Mouse (Mus musculus): Measurements from ENCODE around the gene Tmem163. TPM values are rescaled to one million over a fixed set of nuclear protein-coding genes. Genes with fewer than 3 reads are reported as not detected.

Tmem163 gene
- polyA plus RNA-seq, 1 experiment from 2014 or later = 64.0 TPM

- ATAC-seq (ENCODE audit: low FRiP score, low TSS enrichment) = no peak
- 80% methylated on average over 3 of the region's 3 CpGs for WGBS
Observed at GRCm38 (mm10) chr1:127573186-127573585, 106.2 kb downstream of the Tmem163 start.

GRCm38 (mm10) chr1:127568641-127569040 lies 110.7 kb downstream of the Tmem163 start:
- no peak overlapping the region for H3K9ac ChIP-seq (replicated peaks; ENCODE audit: low read length)
- 80% methylated on average over 3 of the region's 3 CpGs for WGBS
- no peak for ATAC-seq (ENCODE audit: low FRiP score, low TSS enrichment)

More at GRCm38 (mm10) chr1:127573186-127573585, 106.2 kb downstream of the Tmem163 start:
- peaks cover 16% of the 10 kb centered on the region for H3K4me1 ChIP-seq (ENCODE audit: control insufficient read depth, insufficient read depth, low read length)
- DNase-seq = no peak
- no peak overlapping the region for H3K27ac ChIP-seq (replicated peaks; ENCODE audit: low read depth, low read length)
- no peak overlapping the region for H3K4me2 ChIP-seq (ENCODE audit: low read length)
- H3K27me3 ChIP-seq (ENCODE audit: control insufficient read depth, insufficient read depth, low read length) = no peaks in the 10 kb centered on the region
- H3K36me3 ChIP-seq (ENCODE audit: control insufficient read depth, insufficient read depth, low read length) = no peaks in the 10 kb centered on the region
- H3K4me3 ChIP-seq (replicated peaks; ENCODE audit: low read depth, low read length) = no peak overlapping the region
- no peak overlapping the region for H3K9ac ChIP-seq (replicated peaks; ENCODE audit: low read length)
- no peaks in the 10 kb centered on the region for H3K9me3 ChIP-seq (ENCODE audit: control insufficient read depth, low read length)

GRCm38 (mm10) chr1:127556486-127556845 lies 122.9 kb downstream of the Tmem163 start:
- 25% methylated on average over 2 of the region's 2 CpGs for WGBS
- Histone ChIP-seq H3K36me3 (ENCODE audit: control insufficient read depth, insufficient read depth, low read length) (no peaks in the 10 kb centered on the region), H3K4me2 (ENCODE audit: low read length) (no peak overlapping the region), H3K4me3 (replicated peaks; ENCODE audit: low read depth, low read length) (no peak overlapping the region), H3K9me3 (ENCODE audit: control insufficient read depth, low read length) (no peaks in the 10 kb centered on the region), H3K27ac (replicated peaks; ENCODE audit: low read depth, low read length) (peak overlapping the region; percentile 72), H3K9ac (replicated peaks; ENCODE audit: low read length) (no peak overlapping the region), H3K27me3 (ENCODE audit: control insufficient read depth, insufficient read depth, low read length) (no peaks in the 10 kb centered on the region), H3K4me1 (ENCODE audit: control insufficient read depth, insufficient read depth, low read length) (no peaks in the 10 kb centered on the region)
- DNase-seq (no peak), ATAC-seq (ENCODE audit: low FRiP score, low TSS enrichment) (no peak; the same call in 1 of the 2 replicates)

More at GRCm38 (mm10) chr1:127568641-127569040, 110.7 kb downstream of the Tmem163 start:
- no peak for DNase-seq
- no peak overlapping the region for H3K4me3 ChIP-seq (replicated peaks; ENCODE audit: low read depth, low read length)
- H3K9me3 ChIP-seq (ENCODE audit: control insufficient read depth, low read length) = no peaks in the 10 kb centered on the region
- no peak overlapping the region for H3K27ac ChIP-seq (replicated peaks; ENCODE audit: low read depth, low read length)
- no peak overlapping the region for H3K4me2 ChIP-seq (ENCODE audit: low read length)
- H3K36me3 ChIP-seq (ENCODE audit: control insufficient read depth, insufficient read depth, low read length) = no peaks in the 10 kb centered on the region
- no peaks in the 10 kb centered on the region for H3K4me1 ChIP-seq (ENCODE audit: control insufficient read depth, insufficient read depth, low read length)
- H3K27me3 ChIP-seq (ENCODE audit: control insufficient read depth, insufficient read depth, low read length) = no peaks in the 10 kb centered on the region

- WGBS = 31% methylated on average over 6 of the region's 6 CpGs
- Histone ChIP-seq H3K27ac (replicated peaks; ENCODE audit: low read depth, low read length) (peak overlapping the region; percentile 72), H3K4me1 (ENCODE audit: control insufficient read depth, insufficient read depth, low read length) (no peaks in the 10 kb centered on the region), H3K36me3 (ENCODE audit: control insufficient read depth, insufficient read depth, low read length) (peaks cover 4% of the 10 kb centered on the region; the same call in 1 of the 2 replicates), H3K27me3 (ENCODE audit: control insufficient read depth, insufficient read depth, low read length) (no peaks in the 10 kb centered on the region), H3K9me3 (ENCODE audit: control insufficient read depth, low read length) (no peaks in the 10 kb centered on the region), H3K9ac (replicated peaks; ENCODE audit: low read length) (no peak overlapping the region), H3K4me2 (ENCODE audit: low read length) (no peak overlapping the region), H3K4me3 (replicated peaks; ENCODE audit: low read depth, low read length) (no peak overlapping the region)
- DNase-seq (peak; percentile 67), ATAC-seq (ENCODE audit: low FRiP score, low TSS enrichment) (peak; percentile 82; the same call in 1 of the 2 replicates)
Observed at GRCm38 (mm10) chr1:127555822-127556485, 123.4 kb downstream of the Tmem163 start.

GRCm38 (mm10) chr1:127548078-127548477 lies 131.3 kb downstream of the Tmem163 start:
- no peaks in the 10 kb centered on the region for H3K9me3 ChIP-seq (ENCODE audit: control insufficient read depth, low read length)
- no peaks in the 10 kb centered on the region for H3K4me1 ChIP-seq (ENCODE audit: control insufficient read depth, insufficient read depth, low read length)
- DNase-seq = peak; percentile 39
- no peak overlapping the region for H3K27ac ChIP-seq (replicated peaks; ENCODE audit: low read depth, low read length)
- no peak overlapping the region for H3K9ac ChIP-seq (replicated peaks; ENCODE audit: low read length)
- no peak overlapping the region for H3K4me3 ChIP-seq (replicated peaks; ENCODE audit: low read depth, low read length)
- 20% methylated on average over 4 of the region's 4 CpGs for WGBS
- no peaks in the 10 kb centered on the region for H3K27me3 ChIP-seq (ENCODE audit: control insufficient read depth, insufficient read depth, low read length)
- ATAC-seq (ENCODE audit: low FRiP score, low TSS enrichment) = peak; percentile 64
- H3K36me3 ChIP-seq (ENCODE audit: control insufficient read depth, insufficient read depth, low read length) = peaks cover 4% of the 10 kb centered on the region; the same call in 1 of the 2 replicates
- H3K4me2 ChIP-seq (ENCODE audit: low read length) = no peak overlapping the region

GRCm38 (mm10) chr1:127542756-127543155 lies 136.6 kb downstream of the Tmem163 start:
- 27% methylated on average over 1 of the region's 1 CpGs for WGBS
- DNase-seq (no peak), ATAC-seq (ENCODE audit: low FRiP score, low TSS enrichment) (no peak)
- Histone ChIP-seq H3K36me3 (ENCODE audit: control insufficient read depth, insufficient read depth, low read length) (0 out of 2 replicates have a peak, but pooled peaks cover 5% of the 10 kb centered on the region), H3K9me3 (ENCODE audit: control insufficient read depth, low read length) (no peaks in the 10 kb centered on the region), H3K4me1 (ENCODE audit: control insufficient read depth, insufficient read depth, low read length) (0 out of 2 replicates have a peak, but pooled peaks cover 6% of the 10 kb centered on the region), H3K4me3 (replicated peaks; ENCODE audit: low read depth, low read length) (no peak overlapping the region), H3K4me2 (ENCODE audit: low read length) (no peak overlapping the region), H3K27ac (replicated peaks; ENCODE audit: low read depth, low read length) (no peak overlapping the region), H3K9ac (replicated peaks; ENCODE audit: low read length) (no peak overlapping the region), H3K27me3 (ENCODE audit: control insufficient read depth, insufficient read depth, low read length) (no peaks in the 10 kb centered on the region)

- DNase-seq (no peak), ATAC-seq (ENCODE audit: low FRiP score, low TSS enrichment) (no peak)
- Histone ChIP-seq H3K4me2 (ENCODE audit: low read length) (no peak overlapping the region), H3K27ac (replicated peaks; ENCODE audit: low read depth, low read length) (no peak overlapping the region), H3K9ac (replicated peaks; ENCODE audit: low read length) (no peak overlapping the region), H3K4me3 (replicated peaks; ENCODE audit: low read depth, low read length) (no peak overlapping the region), H3K9me3 (ENCODE audit: control insufficient read depth, low read length) (no peaks in the 10 kb centered on the region), H3K36me3 (ENCODE audit: control insufficient read depth, insufficient read depth, low read length) (0 out of 2 replicates have a peak, but pooled peaks cover 5% of the 10 kb centered on the region), H3K27me3 (ENCODE audit: control insufficient read depth, insufficient read depth, low read length) (no peaks in the 10 kb centered on the region), H3K4me1 (ENCODE audit: control insufficient read depth, insufficient read depth, low read length) (peaks cover 13% of the 10 kb centered on the region)
- WGBS = 94% methylated on average over 7 of the region's 7 CpGs
Observed at GRCm38 (mm10) chr1:127541931-127542330, 137.4 kb downstream of the Tmem163 start.

- Histone ChIP-seq H3K9me3 (ENCODE audit: control insufficient read depth, low read length) (no peaks in the 10 kb centered on the region), H3K36me3 (ENCODE audit: control insufficient read depth, insufficient read depth, low read length) (0 out of 2 replicates have a peak, but pooled peaks cover 5% of the 10 kb centered on the region), H3K9ac (replicated peaks; ENCODE audit: low read length) (no peak overlapping the region), H3K4me1 (ENCODE audit: control insufficient read depth, insufficient read depth, low read length) (peaks cover 17% of the 10 kb centered on the region), H3K4me3 (replicated peaks; ENCODE audit: low read depth, low read length) (no peak overlapping the region), H3K27ac (replicated peaks; ENCODE audit: low read depth, low read length) (no peak overlapping the region), H3K4me2 (ENCODE audit: low read length) (no peak overlapping the region), H3K27me3 (ENCODE audit: control insufficient read depth, insufficient read depth, low read length) (no peaks in the 10 kb centered on the region)
- 86% methylated on average over 4 of the region's 4 CpGs for WGBS
- ATAC-seq (ENCODE audit: low FRiP score, low TSS enrichment) = no peak
- no peak for DNase-seq
Observed at GRCm38 (mm10) chr1:127541522-127541921, 137.8 kb downstream of the Tmem163 start.

Measured in midbrain, embryonic 14.5 days (tissue).